Mouse (Mus musculus) C2C12 (cell line): ENCODE results near the gene Smchd1.

Source experiments
- CEBPB ChIP-seq: IDR thresholded peaks from one replicate; pipeline ENCODE4 v1.6.1; 2011; ENCODE audit warnings: low read depth, mild to moderate bottlenecking, control low read depth, moderate library complexity
- CTCF ChIP-seq: IDR thresholded peaks from one replicate; pipeline ENCODE4 v1.5.1; 2011; ENCODE audit not compliant: control insufficient read depth, insufficient read depth, insufficient read length
- FOSL1 ChIP-seq: IDR thresholded peaks from one replicate; pipeline ENCODE4 v1.8.0; 2011; ENCODE audit warnings: mild to moderate bottlenecking, low read length; ENCODE audit not compliant: poor library complexity, insufficient read depth, severe bottlenecking
- MAX ChIP-seq: IDR thresholded peaks from one replicate; pipeline ENCODE4 v1.6.1; 2011; ENCODE audit warnings: mild to moderate bottlenecking, control low read depth
- MYOD1 ChIP-seq: IDR thresholded peaks from one replicate; pipeline ENCODE4 v1.6.1; 2011; ENCODE audit warnings: low read depth; ENCODE audit not compliant: control insufficient read depth, insufficient read length
- MYOG ChIP-seq: IDR thresholded peaks from one replicate; pipeline ENCODE4 v1.6.1; 2011; ENCODE audit not compliant: control insufficient read depth, insufficient read length; ENCODE audit errors: extremely low read depth
- USF1 ChIP-seq: IDR thresholded peaks from one replicate; pipeline ENCODE4 v1.6.1; 2011; ENCODE audit warnings: low read depth, mild to moderate bottlenecking, control low read depth, moderate library complexity

DNA sequence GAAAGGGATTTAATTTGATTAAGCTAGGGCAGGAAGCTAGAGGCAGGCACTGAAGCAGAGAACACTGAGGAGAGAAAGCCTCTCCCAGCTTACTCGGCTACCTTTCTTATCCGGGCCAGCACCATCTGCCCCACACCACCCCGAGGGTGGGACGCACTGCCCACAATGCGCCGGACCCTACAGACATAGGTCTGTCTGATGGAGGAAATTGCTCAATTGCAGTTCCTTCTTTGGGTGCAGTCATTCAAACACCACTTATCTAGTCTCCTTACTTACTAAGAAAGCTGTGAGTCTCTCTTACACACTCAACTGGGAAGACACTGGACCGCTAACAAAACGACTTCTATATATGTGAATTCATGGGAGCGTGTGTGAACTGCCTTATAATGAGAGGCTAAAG, 137.6 kb downstream of the Smchd1 start:
- TF ChIP-seq CTCF = no peak
- TF ChIP-seq MAX = no peak
- no peak for TF ChIP-seq CEBPB
- TF ChIP-seq USF1 = no peak
- TF ChIP-seq FOSL1 = no peak
- TF ChIP-seq MYOG = no peak
- TF ChIP-seq MYOD1 = no peak
